Mouse (Mus musculus): ENCODE results near the gene Tbc1d9. TPM values are rescaled to one million over a fixed set of nuclear protein-coding genes. Genes with fewer than 3 reads are reported as not detected.

Tbc1d9 gene
- total and polyA plus RNA-seq, 2 experiments from 2014 or later, result 0.49 to 4.3 TPM

GRCm38 (mm10) chr8:83177317-83178195, 12.4 kb downstream of the Tbc1d9 start:
- H3K27ac ChIP-seq (ENCODE audit: low read depth), result no peak overlapping the region
- no peaks in the 10 kb centered on the region; the same call in 1 of the 2 replicates for H3K4me1 ChIP-seq (ENCODE audit: control insufficient read depth, insufficient read depth)
- H3K9ac ChIP-seq (replicated peaks; ENCODE audit: low read depth, low read length), result no peak overlapping the region
- no peak overlapping the region for H3K4me3 ChIP-seq (ENCODE audit: low read depth, low read length)
- no peak overlapping the region for H3K4me2 ChIP-seq (ENCODE audit: low read depth, low read length)
- DNase-seq (ENCODE audit: low spot score), result no peak
- 0 out of 2 replicates have a peak, but pooled peaks cover 3% of the 10 kb centered on the region for H3K27me3 ChIP-seq (ENCODE audit: control insufficient read depth, insufficient read depth, low read length)
- no peak for ATAC-seq (ENCODE audit: insufficient read depth, low read depth)
- no peaks in the 10 kb centered on the region for H3K36me3 ChIP-seq (replicated peaks; ENCODE audit: control insufficient read depth, insufficient read depth, low read length)
- no peaks in the 10 kb centered on the region for H3K9me3 ChIP-seq (replicated peaks; ENCODE audit: control insufficient read depth, low read length)
- TF ChIP-seq EP300 (IDR thresholded peaks at IDR 0.05; ENCODE audit: low read depth) (no peak), CTCF (IDR thresholded peaks at IDR 0.05; ENCODE audit: low read depth) (no peak)
- 27% methylated on average over 11 of the region's 11 CpGs for WGBS

- Histone ChIP-seq H3K4me2 (ENCODE audit: low read depth, low read length) (no peak overlapping the region), H3K27ac (ENCODE audit: low read depth) (no peak overlapping the region)
Observed at GRCm38 (mm10) chr8:83178228-83178742, 13.1 kb downstream of the Tbc1d9 start.

DNA sequence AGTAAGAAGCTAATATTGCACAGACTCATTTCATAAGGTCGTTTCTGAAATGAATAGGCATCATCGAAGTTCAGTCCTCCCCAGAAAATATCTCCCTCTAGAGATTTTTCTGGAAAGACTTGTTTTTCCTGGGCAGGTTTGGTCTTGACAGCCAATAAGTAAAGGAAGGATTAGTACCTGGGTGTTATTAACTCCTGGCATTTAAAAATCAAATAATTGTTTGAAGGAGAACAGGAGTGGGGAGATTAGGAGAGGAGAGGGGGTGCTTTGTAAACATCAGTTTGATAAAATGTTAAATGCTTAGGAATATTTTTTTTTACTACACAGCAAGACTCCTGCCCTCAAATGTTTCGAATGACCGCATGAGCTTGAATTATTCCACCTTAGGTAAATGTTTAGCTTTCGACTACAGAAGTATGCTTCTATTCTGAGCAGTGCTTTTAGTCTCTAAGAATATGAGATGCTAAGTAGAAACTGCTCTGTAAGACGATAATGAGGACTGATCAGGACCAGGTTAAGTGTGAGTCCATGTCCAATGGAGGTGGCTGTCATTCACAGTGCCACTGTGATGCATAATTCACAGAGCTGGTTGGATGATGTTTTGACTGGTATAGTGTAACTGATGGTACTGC, 16.8 kb downstream of the Tbc1d9 start:
- H3K27ac ChIP-seq (ENCODE audit: low read depth), result no peak overlapping the region
- DNase-seq (ENCODE audit: low spot score) (no peak), ATAC-seq (ENCODE audit: insufficient read depth, low read depth) (no peak)
- 79% methylated on average over 6 of the region's 6 CpGs for WGBS
- no peaks in the 10 kb centered on the region for H3K27me3 ChIP-seq (ENCODE audit: control insufficient read depth, insufficient read depth, low read length)
- no peak overlapping the region for H3K9ac ChIP-seq (replicated peaks; ENCODE audit: low read depth, low read length)
- H3K4me1 ChIP-seq (ENCODE audit: control insufficient read depth, insufficient read depth), result no peaks in the 10 kb centered on the region; the same call in 1 of the 2 replicates
- H3K9me3 ChIP-seq (replicated peaks; ENCODE audit: control insufficient read depth, low read length), result no peaks in the 10 kb centered on the region
- no peaks in the 10 kb centered on the region for H3K36me3 ChIP-seq (replicated peaks; ENCODE audit: control insufficient read depth, insufficient read depth, low read length)
- TF ChIP-seq CTCF (IDR thresholded peaks at IDR 0.05; ENCODE audit: low read depth) (no peak), EP300 (IDR thresholded peaks at IDR 0.05; ENCODE audit: low read depth) (no peak)
- no peak overlapping the region for H3K4me2 ChIP-seq (ENCODE audit: low read depth, low read length)
- H3K4me3 ChIP-seq (ENCODE audit: low read depth, low read length), result no peak overlapping the region

More at GRCm38 (mm10) chr8:83178228-83178742, 13.1 kb downstream of the Tbc1d9 start:
- H3K36me3 ChIP-seq (replicated peaks; ENCODE audit: control insufficient read depth, insufficient read depth, low read length), result no peaks in the 10 kb centered on the region
- DNase-seq (ENCODE audit: low spot score) (peak; percentile 20), ATAC-seq (ENCODE audit: insufficient read depth, low read depth) (peak; percentile 49; the same call in 1 of the 2 replicates)
- WGBS, result 12% methylated on average over 9 of the region's 9 CpGs
- TF ChIP-seq CTCF (IDR thresholded peaks at IDR 0.05; ENCODE audit: low read depth) (peak; percentile 50), EP300 (IDR thresholded peaks at IDR 0.05; ENCODE audit: low read depth) (no peak)
- no peaks in the 10 kb centered on the region; the same call in 1 of the 2 replicates for H3K4me1 ChIP-seq (ENCODE audit: control insufficient read depth, insufficient read depth)
- H3K27me3 ChIP-seq (ENCODE audit: control insufficient read depth, insufficient read depth, low read length), result 0 out of 2 replicates have a peak, but pooled peaks cover 3% of the 10 kb centered on the region
- no peak overlapping the region for H3K9ac ChIP-seq (replicated peaks; ENCODE audit: low read depth, low read length)
- no peaks in the 10 kb centered on the region for H3K9me3 ChIP-seq (replicated peaks; ENCODE audit: control insufficient read depth, low read length)
- no peak overlapping the region for H3K4me3 ChIP-seq (ENCODE audit: low read depth, low read length)

DNA sequence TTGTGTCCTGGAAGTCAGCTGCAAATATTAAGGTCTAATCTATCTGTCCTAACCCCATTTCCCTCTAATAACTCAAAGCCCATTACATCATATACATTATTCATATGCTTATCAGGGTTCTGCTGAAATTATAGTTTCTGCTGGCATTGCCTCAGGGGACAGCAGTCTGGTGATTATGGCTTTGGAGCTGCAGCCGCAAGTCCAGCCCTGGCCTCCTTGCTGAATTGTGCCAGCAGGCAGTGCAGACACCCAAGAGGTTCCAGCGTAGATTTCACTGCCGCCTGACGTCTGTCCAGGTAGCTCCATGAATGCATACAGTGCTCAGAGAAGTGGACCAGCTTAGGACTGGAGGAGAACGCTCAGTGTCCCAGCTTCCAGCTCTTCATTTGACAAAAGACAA, 17.6 kb downstream of the Tbc1d9 start:
- no peak overlapping the region for H3K27ac ChIP-seq (ENCODE audit: low read depth)
- ATAC-seq (ENCODE audit: insufficient read depth, low read depth) (no peak), DNase-seq (ENCODE audit: low spot score) (no peak)
- no peaks in the 10 kb centered on the region for H3K36me3 ChIP-seq (replicated peaks; ENCODE audit: control insufficient read depth, insufficient read depth, low read length)
- H3K9ac ChIP-seq (replicated peaks; ENCODE audit: low read depth, low read length), result no peak overlapping the region
- no peak for TF ChIP-seq EP300 (IDR thresholded peaks at IDR 0.05; ENCODE audit: low read depth)
- no peak for TF ChIP-seq CTCF (IDR thresholded peaks at IDR 0.05; ENCODE audit: low read depth)
- no peaks in the 10 kb centered on the region; the same call in 1 of the 2 replicates for H3K4me1 ChIP-seq (ENCODE audit: control insufficient read depth, insufficient read depth)
- H3K4me3 ChIP-seq (ENCODE audit: low read depth, low read length), result no peak overlapping the region
- H3K4me2 ChIP-seq (ENCODE audit: low read depth, low read length), result no peak overlapping the region
- H3K27me3 ChIP-seq (ENCODE audit: control insufficient read depth, insufficient read depth, low read length), result no peaks in the 10 kb centered on the region
- no peaks in the 10 kb centered on the region for H3K9me3 ChIP-seq (replicated peaks; ENCODE audit: control insufficient read depth, low read length)
- WGBS, result 80% methylated on average over 5 of the region's 5 CpGs

DNA sequence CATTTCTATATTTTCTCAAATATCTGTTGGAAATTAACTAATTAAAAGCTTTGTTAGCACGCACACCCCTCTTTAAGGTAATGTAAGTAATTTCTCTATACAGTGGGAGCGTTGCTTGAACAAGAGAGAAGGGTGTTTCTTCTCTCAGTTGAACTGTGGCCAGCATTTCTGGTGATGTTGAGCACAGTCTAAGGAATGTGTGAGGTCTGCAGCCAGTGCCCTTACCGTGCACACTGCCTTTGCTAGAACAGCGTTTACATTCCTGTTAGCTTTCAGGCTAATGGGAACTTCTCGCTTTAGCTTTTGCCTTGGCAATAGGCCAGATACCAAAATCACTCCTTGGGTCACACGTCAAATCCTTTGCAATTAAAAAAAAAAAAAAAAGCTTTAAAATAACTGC, 21.2 kb downstream of the Tbc1d9 start:
- Histone ChIP-seq H3K4me2 (ENCODE audit: low read depth, low read length) (no peak overlapping the region), H3K4me1 (ENCODE audit: control insufficient read depth, insufficient read depth) (no peaks in the 10 kb centered on the region; the same call in 1 of the 2 replicates), H3K9me3 (replicated peaks; ENCODE audit: control insufficient read depth, low read length) (no peaks in the 10 kb centered on the region), H3K27ac (ENCODE audit: low read depth) (no peak overlapping the region), H3K36me3 (replicated peaks; ENCODE audit: control insufficient read depth, insufficient read depth, low read length) (no peaks in the 10 kb centered on the region), H3K9ac (replicated peaks; ENCODE audit: low read depth, low read length) (no peak overlapping the region), H3K4me3 (ENCODE audit: low read depth, low read length) (no peak overlapping the region), H3K27me3 (ENCODE audit: control insufficient read depth, insufficient read depth, low read length) (no peaks in the 10 kb centered on the region)
- ATAC-seq (ENCODE audit: insufficient read depth, low read depth), result no peak
- DNase-seq (ENCODE audit: low spot score), result no peak
- TF ChIP-seq CTCF (IDR thresholded peaks at IDR 0.05; ENCODE audit: low read depth), result no peak
- no peak for TF ChIP-seq EP300 (IDR thresholded peaks at IDR 0.05; ENCODE audit: low read depth)
- WGBS, result 37% methylated on average over 6 of the region's 6 CpGs

Data from heart, postnatal 0 days (tissue).